15 mouse cellular contexts compared by ENCODE assay signal in genomic region chr12:100738498-100738897, GRCm38 (mm10).
"Had no signal": no experiment of that assay in that cellular context is flagged by ENCODE, and none has a peak within 500 bp of the region (broad histone marks: within the 10 kb centered on the region; RNA-seq: fewer than 3 reads in every experiment).

No protein-coding gene starts in this region.

- ATAC-seq: liver, embryonic 12.5 days had no signal

- H3K27ac ChIP-seq: kidney, postnatal 0 days; limb, embryonic 15.5 days; liver, embryonic 12.5 days; neural tube, embryonic 15.5 days had no signal

- H3K9me3 ChIP-seq: limb, embryonic 15.5 days; liver, embryonic 12.5 days; neural tube, embryonic 15.5 days had no signal

- H3K4me2 ChIP-seq: limb, embryonic 15.5 days; liver, embryonic 12.5 days; lung, embryonic 14.5 days; neural tube, embryonic 15.5 days had no signal

- H3K27me3 ChIP-seq: limb, embryonic 15.5 days; liver, embryonic 12.5 days; megakaryocyte, embryonic 14.5 days; neural tube, embryonic 15.5 days had no signal

- DNase-seq: layer of hippocampus, adult 9-11 months; layer of hippocampus, postnatal 36 days; lung, embryonic 14.5 days; lung, postnatal 10 days; lung, postnatal 4 days; right cerebral cortex, postnatal 4 days; spleen, adult 18-20 months; thymus, adult 18-20 months; thymus, postnatal 14 days had no signal

- H3K4me1 ChIP-seq: limb, embryonic 15.5 days; liver, embryonic 12.5 days; neural tube, embryonic 15.5 days had no signal

- H3K9ac ChIP-seq: limb, embryonic 15.5 days; liver, embryonic 12.5 days; lung, embryonic 14.5 days; neural tube, embryonic 15.5 days had no signal

- H3K4me3 ChIP-seq: limb, embryonic 15.5 days; liver, embryonic 12.5 days; megakaryocyte, embryonic 14.5 days; myocyte; neural tube, embryonic 15.5 days had no signal

- H3K36me3 ChIP-seq: limb, embryonic 15.5 days; liver, embryonic 12.5 days; neural tube, embryonic 15.5 days had no signal
